Mouse (Mus musculus) embryonic facial prominence, embryonic 14.5 days (tissue): ENCODE data around the gene Nedd4. TPM values are rescaled to one million over a fixed set of nuclear protein-coding genes. Genes with fewer than 3 reads are reported as not detected.

ENCODE experiments used
- ATAC-seq: fragments of 200-750 bp; cut with Nextera tagmentation; 2 replicates; pipeline ENCODE4 v1.8.0; 2017; ENCODE audit warnings: low read depth, moderate number of reproducible peaks, moderate TSS enrichment
- DNase-seq: peaks from one replicate; pipeline ENCODE4 v3.0.0-alpha.2; 2015; ENCODE audit warnings: low spot score
- H3K27ac ChIP-seq: fragments of 300-500 bp; sonication (generic); replicated peaks from 2 replicates; pipeline ENCODE4 v1.5.1; 2014; ENCODE audit warnings: low read depth, mild to moderate bottlenecking, low read length, moderate library complexity
- H3K27me3 ChIP-seq: fragments of 300-500 bp; sonication (generic); replicated peaks from 2 replicates; pipeline ENCODE4 v1.6.1; 2014; ENCODE audit warnings: low read length; ENCODE audit not compliant: control insufficient read depth, insufficient read depth
- H3K36me3 ChIP-seq: fragments of 300-500 bp; sonication (generic); 2 replicates; pipeline ENCODE4 v1.6.1; 2014; ENCODE audit warnings: low read length, mixed read lengths; ENCODE audit not compliant: control insufficient read depth, insufficient read depth
- H3K4me1 ChIP-seq: fragments of 300-500 bp; sonication (generic); 2 replicates; pipeline ENCODE4 v1.6.1; 2014; ENCODE audit warnings: antibody characterized with exemption, low read length; ENCODE audit not compliant: control insufficient read depth, insufficient read depth
- H3K4me2 ChIP-seq: fragments of 300-500 bp; sonication (generic); 2 replicates; pipeline ENCODE4 v1.6.1; 2014; ENCODE audit warnings: low read depth, mild to moderate bottlenecking, low read length, moderate library complexity, mixed read lengths
- H3K4me3 ChIP-seq: fragments of 300-500 bp; sonication (generic); 2 replicates; pipeline ENCODE4 v1.5.1; 2014; ENCODE audit warnings: low read depth, mild to moderate bottlenecking, low read length
- H3K9ac ChIP-seq: fragments of 300-500 bp; sonication (generic); 2 replicates; pipeline ENCODE4 v1.6.1; 2014; ENCODE audit warnings: low read depth, mild to moderate bottlenecking, low read length, moderate library complexity, mixed read lengths
- H3K9me3 ChIP-seq: fragments of 300-500 bp; sonication (generic); 2 replicates; pipeline ENCODE4 v1.6.1; 2016; ENCODE audit warnings: low read length; ENCODE audit not compliant: control insufficient read depth
- WGBS: fragments of 180-500 bp; shearing (Covaris S2); extraction: QIAGEN DNeasy Blood & Tissue Kit; methylation state at CpG from one replicate; pipeline ENCODE4 v1.1.7; 2014; 5-methylcytosine and 5-hydroxymethylcytosine counted together
- polyA plus RNA-seq: library from polyadenylated mRNA; unstranded; fragments of >200 nt; fragmentation: Nextera tagmentation; extraction: Ambion mirVana; gene quantifications from 2 replicates; pipeline ENCODE4 v1.2.1, GENCODE M21; 2014

Nedd4 gene
- polyA plus RNA-seq, result 649 and 733 TPM in 2 replicates

DNA sequence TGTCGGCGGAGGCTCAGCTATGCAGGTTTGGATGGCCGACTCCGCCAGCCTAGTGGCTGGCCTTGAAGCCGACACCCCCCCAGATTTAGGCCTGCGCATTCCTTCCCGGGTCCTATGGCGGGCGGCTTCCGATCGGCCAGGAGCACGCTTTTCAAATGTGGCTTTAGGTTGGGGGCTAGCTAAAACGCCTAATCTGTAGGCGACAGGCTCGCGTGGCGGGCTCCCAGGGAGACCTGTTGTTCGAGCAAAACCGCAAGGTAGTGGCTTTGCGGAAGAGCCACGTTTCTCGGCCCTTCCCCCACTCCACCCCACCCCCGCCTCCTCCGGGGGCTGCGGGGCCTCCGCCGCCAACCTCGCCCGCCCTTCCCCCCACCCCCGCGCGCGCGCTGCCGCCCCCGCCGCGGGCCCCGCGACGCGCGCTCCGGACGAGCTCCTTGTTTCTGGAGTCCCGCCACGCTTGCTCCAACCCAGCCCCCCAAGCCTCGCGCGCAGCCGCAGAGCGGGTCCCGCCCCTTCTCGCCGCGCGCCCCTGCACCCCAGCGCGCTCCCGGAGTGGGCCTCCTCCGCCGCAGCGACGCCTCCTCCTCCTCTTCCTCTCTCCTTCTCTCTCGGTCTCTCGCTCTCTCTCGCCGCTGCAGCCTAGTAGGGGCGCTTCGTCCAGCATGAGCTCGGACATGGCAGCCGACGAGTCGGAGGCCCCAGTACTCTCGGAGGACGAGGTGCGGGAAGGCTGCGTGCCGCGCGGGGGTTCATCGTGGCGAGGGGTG is at the start of gene Nedd4:
TSS of gene Nedd4 (plus strand) at position 452 of the 767 bp plus-strand sequence.
- Histone ChIP-seq H3K27ac (peak within 1 kb of the TSS; percentile 100), H3K9ac (peak within 1 kb of the TSS; percentile 100), H3K27me3 (no peaks in the 10 kb centered on the region), H3K36me3 (peaks cover 28% of the 10 kb centered on the region), H3K4me2 (peak within 1 kb of the TSS; percentile 94), H3K9me3 (no peaks in the 10 kb centered on the region), H3K4me1 (peaks cover 24% of the 10 kb centered on the region), H3K4me3 (peak within 1 kb of the TSS; percentile 99)
- peak; percentile 91 for ATAC-seq
- DNase-seq, result peak; percentile 97
- 0% methylated on average over 27 of the region's 83 CpGs for WGBS

DNA sequence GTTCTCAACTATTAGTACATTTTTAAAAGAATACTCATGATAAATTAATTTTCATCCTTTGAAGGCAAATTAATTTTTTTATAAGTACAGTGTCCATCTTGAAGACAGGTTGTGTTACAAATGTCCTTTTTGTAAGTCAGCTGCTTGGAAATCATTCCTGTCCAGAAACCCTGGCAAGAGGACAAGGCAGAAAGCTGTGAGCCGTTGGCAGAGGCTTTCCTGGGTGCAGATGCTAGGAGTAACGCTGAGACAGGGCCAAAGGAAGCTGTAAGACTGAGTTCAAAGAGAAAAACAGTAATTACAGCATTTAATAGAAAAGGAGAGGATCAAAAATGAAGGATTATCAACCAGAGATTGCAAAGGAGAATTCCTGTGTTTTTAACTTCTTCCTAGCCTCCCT is 48.3 kb upstream of the Nedd4 start:
- Histone ChIP-seq H3K4me2 (no peak overlapping the region), H3K9me3 (no peaks in the 10 kb centered on the region), H3K27ac (no peak overlapping the region), H3K4me1 (no peaks in the 10 kb centered on the region), H3K9ac (no peak overlapping the region), H3K27me3 (no peaks in the 10 kb centered on the region), H3K36me3 (peaks cover 45% of the 10 kb centered on the region), H3K4me3 (no peak overlapping the region)
- WGBS, result 54% methylated on average over 2 of the region's 2 CpGs
- no peak for ATAC-seq
- no peak for DNase-seq

DNA sequence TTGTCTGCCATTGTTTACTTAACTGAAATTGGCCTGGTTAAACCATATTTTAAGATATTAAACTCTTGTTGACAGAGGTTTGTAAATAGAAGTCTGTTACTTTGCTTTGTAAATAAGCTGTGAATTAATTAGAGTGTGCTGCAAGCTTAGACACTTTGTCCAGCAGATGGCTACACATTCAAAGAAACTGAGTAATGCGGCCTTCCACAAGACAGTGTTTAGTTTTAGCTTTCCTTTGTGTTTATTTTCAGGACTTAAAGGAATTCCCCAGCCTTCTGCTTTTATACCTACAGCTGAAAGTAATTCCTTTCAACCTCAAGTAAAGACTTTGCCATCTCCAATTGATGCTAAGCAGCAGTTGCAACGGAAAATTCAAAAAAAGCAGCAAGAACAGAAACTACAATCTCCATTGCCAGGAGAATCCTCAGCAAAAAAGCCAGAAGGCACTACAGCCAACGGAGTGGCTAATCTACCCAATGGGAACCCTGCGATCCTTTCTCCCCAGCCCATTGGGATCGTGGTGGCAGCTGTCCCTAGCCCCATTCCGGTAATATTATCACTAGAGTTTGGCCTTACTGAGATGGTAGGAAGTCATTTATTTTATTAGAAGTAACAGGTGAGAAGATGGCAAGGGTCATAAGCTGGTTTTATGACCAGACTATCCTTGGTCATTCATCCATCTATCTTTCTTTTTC is 47.2 kb upstream of the Nedd4 start:
- H3K27me3 ChIP-seq, result no peaks in the 10 kb centered on the region
- ATAC-seq, result no peak; the same call in 1 of the 2 replicates
- DNase-seq, result peak; percentile 71
- H3K27ac ChIP-seq, result no peak overlapping the region
- no peak overlapping the region for H3K9ac ChIP-seq
- no peak overlapping the region for H3K4me2 ChIP-seq
- H3K4me1 ChIP-seq, result no peaks in the 10 kb centered on the region
- H3K36me3 ChIP-seq, result peaks cover 51% of the 10 kb centered on the region
- H3K9me3 ChIP-seq, result no peaks in the 10 kb centered on the region
- no peak overlapping the region for H3K4me3 ChIP-seq
- 63% methylated on average over 6 of the region's 6 CpGs for WGBS

DNA sequence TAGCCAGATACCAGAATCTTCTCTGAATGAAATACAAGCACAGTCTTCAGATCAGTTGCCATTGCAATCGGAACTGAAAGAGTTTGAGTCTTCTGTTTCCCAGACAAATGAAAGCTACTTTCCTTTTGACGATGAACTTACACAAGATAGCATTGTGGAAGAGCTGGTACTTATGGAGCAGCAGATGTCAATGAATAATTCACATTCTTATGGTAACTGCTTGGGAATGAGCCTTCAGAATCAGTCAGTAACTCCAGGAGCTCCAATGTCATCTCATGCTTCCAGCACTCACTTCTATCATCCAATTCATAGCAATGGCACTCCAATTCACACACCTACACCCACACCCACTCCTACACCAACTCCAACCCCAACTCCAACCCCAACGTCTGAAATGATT is 44.1 kb upstream of the Nedd4 start:
- no peak overlapping the region for H3K4me3 ChIP-seq
- H3K27me3 ChIP-seq, result no peaks in the 10 kb centered on the region
- no peak for ATAC-seq
- H3K4me2 ChIP-seq, result no peak overlapping the region
- H3K9me3 ChIP-seq, result no peaks in the 10 kb centered on the region
- WGBS, result 88% methylated on average over 3 of the region's 3 CpGs
- no peaks in the 10 kb centered on the region for H3K4me1 ChIP-seq
- no peak overlapping the region for H3K9ac ChIP-seq
- H3K36me3 ChIP-seq, result peaks cover 49% of the 10 kb centered on the region
- no peak overlapping the region for H3K27ac ChIP-seq
- DNase-seq, result no peak

DNA sequence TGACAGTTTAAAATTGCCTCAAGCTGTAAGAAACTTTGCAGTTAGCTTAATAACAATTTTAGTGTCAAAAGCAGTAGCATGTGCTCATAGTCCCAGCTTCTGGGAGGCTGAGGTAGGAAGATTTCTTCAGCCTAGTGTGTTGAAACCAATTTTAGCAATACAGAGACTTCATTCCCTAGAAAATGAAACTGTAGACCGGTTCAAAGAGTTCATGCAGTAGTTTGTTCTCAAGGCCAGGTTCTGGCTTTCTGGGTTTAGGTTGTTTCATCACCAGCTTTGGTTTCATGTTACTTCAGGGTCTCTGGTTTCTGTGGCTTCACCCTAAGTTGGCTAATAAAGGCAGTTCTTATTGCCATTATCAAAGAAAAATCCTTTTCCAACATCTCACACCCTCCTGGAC is 38.5 kb upstream of the Nedd4 start:
- H3K27ac ChIP-seq, result no peak overlapping the region
- H3K9ac ChIP-seq, result no peak overlapping the region
- H3K4me3 ChIP-seq, result no peak overlapping the region
- peaks cover 14% of the 10 kb centered on the region for H3K4me1 ChIP-seq
- DNase-seq, result no peak
- WGBS, result 87% methylated on average over 1 of the region's 1 CpGs
- no peak overlapping the region for H3K4me2 ChIP-seq
- peaks cover 30% of the 10 kb centered on the region for H3K36me3 ChIP-seq
- no peaks in the 10 kb centered on the region for H3K9me3 ChIP-seq
- ATAC-seq, result no peak
- no peaks in the 10 kb centered on the region for H3K27me3 ChIP-seq

DNA sequence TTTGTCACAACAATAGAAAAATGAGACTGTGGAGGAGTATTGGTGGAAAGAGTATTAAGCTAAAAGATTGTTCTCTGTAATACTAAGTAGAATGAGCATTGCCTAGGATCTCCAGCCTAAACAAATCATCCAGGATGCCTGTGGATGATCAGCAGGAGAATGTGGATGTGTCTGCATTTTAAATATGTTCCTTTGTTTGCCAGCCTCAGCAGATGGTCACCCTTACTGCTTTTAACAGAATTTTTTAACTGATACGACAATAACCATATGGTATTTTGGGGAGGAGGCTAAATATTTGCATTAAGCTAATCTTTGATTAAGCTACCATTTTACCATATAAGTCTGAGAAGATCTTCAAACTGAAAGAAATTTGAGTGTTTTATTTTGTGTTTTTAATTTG is 34.5 kb upstream of the Nedd4 start:
- DNase-seq, result no peak
- Histone ChIP-seq H3K27me3 (no peaks in the 10 kb centered on the region), H3K36me3 (peaks cover 12% of the 10 kb centered on the region; the same call in 1 of the 2 replicates), H3K4me2 (no peak overlapping the region), H3K4me1 (peaks cover 17% of the 10 kb centered on the region), H3K27ac (no peak overlapping the region), H3K4me3 (no peak overlapping the region), H3K9ac (no peak overlapping the region), H3K9me3 (no peaks in the 10 kb centered on the region)
- ATAC-seq, result no peak
- 39% methylated on average over 1 of the region's 1 CpGs for WGBS

DNA sequence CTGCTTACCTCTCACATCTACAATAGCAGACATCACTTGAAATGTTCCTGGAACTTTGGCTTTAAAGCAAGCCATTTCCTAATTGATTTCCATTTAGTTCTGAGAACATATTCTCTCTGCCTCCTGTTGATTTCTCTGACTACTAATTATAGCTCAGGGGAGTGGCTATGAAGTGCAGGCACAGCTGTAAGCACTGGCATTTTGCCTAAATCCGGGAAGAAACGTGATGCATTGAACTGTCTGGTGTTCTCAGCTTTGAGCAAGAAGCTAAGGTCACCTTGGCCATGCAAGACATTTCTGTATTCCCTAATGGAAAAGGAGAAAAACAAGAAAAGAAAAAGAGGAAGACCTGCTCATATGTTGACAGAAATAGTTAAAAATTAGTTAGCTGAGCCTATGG is 33.6 kb upstream of the Nedd4 start:
- DNase-seq, result peak; percentile 89
- H3K36me3 ChIP-seq, result peaks cover 7% of the 10 kb centered on the region; the same call in 1 of the 2 replicates
- peak overlapping the region; percentile 4; the same call in 1 of the 2 replicates for H3K27ac ChIP-seq
- peaks cover 17% of the 10 kb centered on the region for H3K4me1 ChIP-seq
- no peak overlapping the region for H3K4me3 ChIP-seq
- ATAC-seq, result peak; percentile 84
- no peak overlapping the region for H3K9ac ChIP-seq
- WGBS, result 14% methylated on average over 2 of the region's 2 CpGs
- H3K9me3 ChIP-seq, result no peaks in the 10 kb centered on the region
- H3K27me3 ChIP-seq, result no peaks in the 10 kb centered on the region
- no peak overlapping the region for H3K4me2 ChIP-seq

DNA sequence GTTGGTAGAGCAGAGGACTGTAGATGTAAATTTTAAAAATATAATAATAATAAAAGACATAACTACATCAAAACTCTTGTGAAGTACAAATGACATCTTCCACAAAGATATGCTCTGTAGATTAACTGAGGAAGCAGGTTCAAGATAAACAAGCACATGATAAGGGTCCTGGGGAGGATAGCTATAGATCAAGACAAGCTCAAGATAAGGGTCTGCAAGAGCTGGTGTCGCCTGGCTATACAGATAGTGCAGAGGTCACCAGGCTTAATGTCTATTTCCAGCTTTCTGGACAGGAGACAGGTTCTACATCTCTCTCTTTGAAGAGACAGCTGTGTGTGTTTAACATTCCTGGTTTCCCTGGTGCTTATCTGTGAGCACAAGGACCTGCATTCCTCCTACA is 29.9 kb upstream of the Nedd4 start:
- Histone ChIP-seq H3K27ac (no peak overlapping the region), H3K4me1 (peaks cover 13% of the 10 kb centered on the region), H3K4me3 (no peak overlapping the region), H3K36me3 (no peaks in the 10 kb centered on the region), H3K9me3 (no peaks in the 10 kb centered on the region), H3K27me3 (no peaks in the 10 kb centered on the region), H3K4me2 (no peak overlapping the region), H3K9ac (no peak overlapping the region)
- DNase-seq (no peak), ATAC-seq (no peak)
- WGBS, result 48% methylated on average over 1 of the region's 1 CpGs
